Mouse (Mus musculus) lung, embryonic 16.5 days (tissue): ENCODE data around the gene Olfr801. TPM values are rescaled to one million over a fixed set of nuclear protein-coding genes. Genes with fewer than 3 reads are reported as not detected.

ENCODE experiments used
- ATAC-seq: fragments of 200-750 bp; cut with Nextera tagmentation; 2 replicates; pipeline ENCODE4 v1.8.0; 2017; ENCODE audit warnings: low read depth, mild to moderate bottlenecking, moderate library complexity
- H3K27ac ChIP-seq: fragments of 300-500 bp; sonication (generic); 2 replicates; pipeline ENCODE4 v1.5.1; 2014; ENCODE audit warnings: mild to moderate bottlenecking, control low read depth, low read length
- H3K27me3 ChIP-seq: fragments of 300-500 bp; sonication (generic); 2 replicates; pipeline ENCODE4 v1.6.1; 2014; ENCODE audit warnings: low read depth, low read length, mixed read lengths; ENCODE audit not compliant: control insufficient read depth, insufficient read depth
- H3K36me3 ChIP-seq: fragments of 300-500 bp; sonication (generic); 2 replicates; pipeline ENCODE4 v1.6.1; 2014; ENCODE audit warnings: low read length; ENCODE audit not compliant: control insufficient read depth, insufficient read depth
- H3K4me1 ChIP-seq: fragments of 300-500 bp; sonication (generic); replicated peaks from 2 replicates; pipeline ENCODE4 v1.6.1; 2014; ENCODE audit warnings: low read length, mixed read lengths; ENCODE audit not compliant: control insufficient read depth, insufficient read depth
- H3K4me2 ChIP-seq: fragments of 300-500 bp; sonication (generic); 2 replicates; pipeline ENCODE4 v1.6.1; 2014; ENCODE audit warnings: low read depth, low read length, control low read depth
- H3K4me3 ChIP-seq: fragments of 300-500 bp; sonication (generic); 2 replicates; pipeline ENCODE4 v1.5.1; 2014; ENCODE audit warnings: mild to moderate bottlenecking, low read length, control low read depth
- H3K9ac ChIP-seq: fragments of 300-500 bp; sonication (generic); 2 replicates; pipeline ENCODE4 v1.6.1; 2014; ENCODE audit warnings: low read length, control low read depth
- H3K9me3 ChIP-seq: fragments of 300-500 bp; sonication (generic); 2 replicates; pipeline ENCODE4 v1.6.1; 2016; ENCODE audit warnings: low read length; ENCODE audit not compliant: control insufficient read depth
- WGBS: fragments of 180-500 bp; shearing (Covaris S2); extraction: QIAGEN DNeasy Blood & Tissue Kit; methylation state at CpG from one replicate; pipeline ENCODE4 v1.1.7; 2014; 5-methylcytosine and 5-hydroxymethylcytosine counted together
- polyA plus RNA-seq: library from polyadenylated mRNA; unstranded; fragments of >200 nt; fragmentation: Nextera tagmentation; extraction: Ambion mirVana; gene quantifications from 2 replicates; pipeline ENCODE4 v1.2.1, GENCODE M21; 2015

The Olfr801 gene
- polyA plus RNA-seq: not detected in 2 replicates

DNA sequence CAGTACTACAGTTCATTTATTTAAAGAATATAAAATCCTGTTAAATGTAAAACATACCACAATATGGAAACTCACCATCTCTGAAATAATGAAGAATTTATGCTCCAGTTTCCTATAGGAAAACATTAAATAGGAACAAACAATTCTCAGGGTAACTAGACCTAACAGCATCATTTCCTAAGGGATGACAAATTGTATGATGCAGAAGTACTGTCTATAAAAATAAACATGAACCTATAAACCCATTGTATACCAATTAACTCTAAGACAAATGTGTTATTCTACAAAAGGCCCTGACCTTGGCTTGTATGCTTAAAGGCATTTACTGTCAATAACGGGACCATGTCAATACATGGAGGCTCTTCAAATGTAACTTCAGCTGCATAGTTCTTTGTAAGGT is at the start of gene Olfr801:
TSS of gene Olfr801 (minus strand) at position 101 of the 400 bp plus-strand sequence.
- Histone ChIP-seq H3K9ac (no peak within 1 kb of the TSS), H3K9me3 (no peaks in the 10 kb centered on the region), H3K36me3 (no peaks in the 10 kb centered on the region), H3K4me3 (no peak within 1 kb of the TSS), H3K27me3 (no peaks in the 10 kb centered on the region), H3K27ac (no peak within 1 kb of the TSS), H3K4me1 (no peaks in the 10 kb centered on the region), H3K4me2 (no peak within 1 kb of the TSS)
- WGBS: 56% methylated on average over 1 of the region's 1 CpGs
- ATAC-seq: no peak

DNA sequence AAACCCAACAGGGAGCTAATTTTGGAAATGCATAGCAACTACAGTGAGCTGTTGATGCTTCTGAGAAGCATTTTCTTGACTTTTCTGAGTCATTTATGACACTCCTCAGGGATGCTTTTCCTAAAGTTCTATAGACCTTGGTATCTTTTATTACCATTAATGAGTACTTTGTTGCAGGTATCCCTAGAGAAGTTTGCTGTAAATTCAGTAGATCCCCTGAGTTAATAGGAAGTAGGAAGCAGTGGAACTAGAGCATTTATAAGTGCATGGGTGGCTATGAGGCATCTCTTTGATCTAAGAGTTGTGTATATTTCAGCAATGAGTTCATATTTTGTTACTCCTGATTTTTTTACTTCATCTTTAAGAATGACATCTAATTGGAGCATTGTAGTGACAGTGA is 29.2 kb upstream of the Olfr801 start, which contains the start of gene Olfr804:
TSS of gene Olfr804 (plus strand) at position 301 of the 400 bp plus-strand sequence.
- Histone ChIP-seq H3K9ac (no peak within 1 kb of the TSS), H3K4me1 (no peaks in the 10 kb centered on the region), H3K27ac (no peak within 1 kb of the TSS), H3K27me3 (no peaks in the 10 kb centered on the region), H3K9me3 (no peaks in the 10 kb centered on the region), H3K4me2 (no peak within 1 kb of the TSS), H3K36me3 (no peaks in the 10 kb centered on the region), H3K4me3 (no peak within 1 kb of the TSS)
- ATAC-seq: no peak

DNA sequence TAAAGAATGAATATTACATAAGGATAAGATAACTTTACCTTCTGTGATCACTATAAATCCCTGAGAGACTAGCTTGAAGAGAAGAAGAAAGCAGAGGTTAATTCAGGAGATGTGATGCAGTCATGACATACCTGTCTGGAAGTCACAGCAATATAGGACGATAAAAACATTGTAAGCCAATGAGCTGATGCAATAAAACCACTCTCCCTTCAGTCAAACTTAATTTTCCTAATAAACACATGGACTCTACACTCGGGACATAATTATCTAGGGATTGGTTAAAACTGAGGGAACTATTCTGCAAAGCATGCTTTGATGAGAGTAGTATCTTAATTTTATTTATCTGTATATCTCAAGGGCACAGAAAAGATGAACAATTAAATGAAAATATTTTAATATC is 20.5 kb upstream of the Olfr801 start, which contains the start of gene Olfr803:
TSS of gene Olfr803 (minus strand) at position 101 of the 400 bp plus-strand sequence.
- Histone ChIP-seq H3K9me3 (no peaks in the 10 kb centered on the region), H3K27me3 (no peaks in the 10 kb centered on the region), H3K9ac (no peak within 1 kb of the TSS), H3K4me1 (no peaks in the 10 kb centered on the region), H3K4me3 (no peak within 1 kb of the TSS), H3K27ac (no peak within 1 kb of the TSS), H3K4me2 (no peak within 1 kb of the TSS), H3K36me3 (no peaks in the 10 kb centered on the region)
- 60% methylated on average over 2 of the region's 2 CpGs for WGBS
- no peak for ATAC-seq

DNA sequence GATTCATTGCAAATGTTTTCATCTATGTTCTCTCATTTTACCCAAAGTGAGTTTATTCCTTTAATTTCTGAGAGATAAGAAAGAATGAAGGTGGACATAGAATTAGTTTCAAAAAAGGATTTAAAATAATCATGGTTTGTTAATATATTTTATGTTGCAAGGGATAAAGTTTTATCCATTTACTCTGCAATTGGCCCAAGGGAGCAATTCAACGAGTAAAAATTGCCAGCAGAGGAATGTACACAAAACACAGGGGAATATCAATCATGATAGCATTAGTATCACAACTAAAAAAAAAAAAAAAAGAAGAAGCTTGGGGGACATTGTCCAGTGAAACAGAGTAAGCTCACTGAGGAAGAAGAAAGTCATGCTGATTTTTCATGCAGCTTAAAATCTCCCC is 14.4 kb upstream of the Olfr801 start, which contains the start of gene Olfr802:
TSS of gene Olfr802 (minus strand) at position 101 of the 400 bp plus-strand sequence.
- H3K4me2 ChIP-seq: no peak within 1 kb of the TSS
- no peaks in the 10 kb centered on the region for H3K27me3 ChIP-seq
- H3K36me3 ChIP-seq: no peaks in the 10 kb centered on the region
- no peaks in the 10 kb centered on the region for H3K4me1 ChIP-seq
- H3K9me3 ChIP-seq: no peaks in the 10 kb centered on the region
- no peak within 1 kb of the TSS for H3K27ac ChIP-seq
- WGBS: 28% methylated on average over 1 of the region's 1 CpGs
- no peak within 1 kb of the TSS for H3K4me3 ChIP-seq
- no peak within 1 kb of the TSS for H3K9ac ChIP-seq
- ATAC-seq: no peak

DNA sequence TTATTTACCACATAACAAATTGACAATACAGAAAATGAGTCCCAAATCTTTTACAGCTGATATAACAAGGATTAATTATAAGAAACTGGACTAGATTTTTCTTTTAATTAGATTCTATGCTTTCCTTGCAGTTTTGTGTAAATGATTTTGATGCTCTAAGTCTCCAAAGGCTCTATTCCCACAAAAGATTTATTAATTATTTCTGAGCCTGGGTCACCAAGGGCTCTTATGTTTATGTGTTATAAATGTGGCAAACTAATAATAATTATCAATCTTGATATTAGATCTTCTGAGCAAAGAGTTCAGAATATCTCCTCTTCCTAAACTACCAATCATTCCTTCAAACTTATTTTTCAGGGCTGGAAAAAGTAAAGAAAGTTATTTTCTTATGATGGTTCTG is 16.3 kb downstream of the Olfr801 start, which contains the start of gene Olfr800:
TSS of gene Olfr800 (plus strand) at position 301 of the 400 bp plus-strand sequence.
- Histone ChIP-seq H3K27ac (no peak within 1 kb of the TSS), H3K4me2 (no peak within 1 kb of the TSS), H3K4me3 (no peak within 1 kb of the TSS), H3K4me1 (no peaks in the 10 kb centered on the region), H3K9ac (no peak within 1 kb of the TSS), H3K27me3 (no peaks in the 10 kb centered on the region), H3K36me3 (no peaks in the 10 kb centered on the region), H3K9me3 (no peaks in the 10 kb centered on the region)
- ATAC-seq: no peak

DNA sequence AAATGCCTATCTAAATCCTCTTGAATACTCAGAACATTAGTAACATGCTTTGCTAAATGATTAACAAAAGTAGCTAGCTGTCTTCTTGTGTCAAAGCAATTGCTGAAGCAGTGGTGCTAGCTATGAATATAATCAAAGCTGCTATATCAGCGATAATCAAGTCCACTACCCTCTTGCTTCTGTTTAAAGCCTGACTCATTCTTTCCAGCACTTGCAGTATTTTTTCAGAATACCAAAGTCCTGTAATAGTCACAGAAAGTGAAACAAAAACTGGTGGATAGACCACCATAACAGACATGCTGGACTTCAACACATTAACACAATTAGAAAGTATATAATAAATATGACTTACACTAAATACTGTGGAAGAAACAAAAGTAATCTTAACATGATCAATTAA is 21.9 kb downstream of the Olfr801 start:
- Histone ChIP-seq H3K4me3 (no peak overlapping the region), H3K27ac (no peak overlapping the region), H3K36me3 (no peaks in the 10 kb centered on the region), H3K9me3 (no peaks in the 10 kb centered on the region; the same call in 1 of the 2 replicates), H3K4me1 (no peaks in the 10 kb centered on the region), H3K4me2 (no peak overlapping the region), H3K9ac (no peak overlapping the region), H3K27me3 (no peaks in the 10 kb centered on the region)
- WGBS: 75% methylated on average over 1 of the region's 1 CpGs
- no peak for ATAC-seq

DNA sequence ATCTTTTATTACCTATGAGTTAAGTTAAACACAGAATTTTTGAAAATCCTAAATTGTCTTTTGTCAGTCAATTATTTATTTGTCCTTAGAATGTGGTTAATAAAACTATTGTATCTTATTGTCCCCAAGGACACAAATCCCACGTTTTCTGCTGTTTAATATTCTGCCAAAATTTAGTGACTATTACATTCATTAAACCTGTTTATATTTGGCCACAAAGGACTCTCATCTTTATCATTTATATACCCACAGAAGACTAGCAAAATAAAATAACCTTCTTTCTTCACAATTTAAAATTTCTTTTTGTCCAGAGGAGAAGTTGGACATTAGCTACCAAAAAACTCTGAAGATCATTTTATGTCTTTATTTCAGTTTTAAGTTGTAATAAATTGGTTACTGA is 36.5 kb downstream of the Olfr801 start, which contains the start of gene Olfr799:
TSS of gene Olfr799 (plus strand) at position 301 of the 400 bp plus-strand sequence.
- H3K9me3 ChIP-seq: no peaks in the 10 kb centered on the region
- no peaks in the 10 kb centered on the region for H3K36me3 ChIP-seq
- H3K27me3 ChIP-seq: no peaks in the 10 kb centered on the region
- no peaks in the 10 kb centered on the region for H3K4me1 ChIP-seq
- 11% methylated on average over 1 of the region's 1 CpGs for WGBS
- no peak within 1 kb of the TSS for H3K27ac ChIP-seq
- ATAC-seq: no peak
- no peak within 1 kb of the TSS for H3K4me3 ChIP-seq
- H3K9ac ChIP-seq: no peak within 1 kb of the TSS
- H3K4me2 ChIP-seq: no peak within 1 kb of the TSS

DNA sequence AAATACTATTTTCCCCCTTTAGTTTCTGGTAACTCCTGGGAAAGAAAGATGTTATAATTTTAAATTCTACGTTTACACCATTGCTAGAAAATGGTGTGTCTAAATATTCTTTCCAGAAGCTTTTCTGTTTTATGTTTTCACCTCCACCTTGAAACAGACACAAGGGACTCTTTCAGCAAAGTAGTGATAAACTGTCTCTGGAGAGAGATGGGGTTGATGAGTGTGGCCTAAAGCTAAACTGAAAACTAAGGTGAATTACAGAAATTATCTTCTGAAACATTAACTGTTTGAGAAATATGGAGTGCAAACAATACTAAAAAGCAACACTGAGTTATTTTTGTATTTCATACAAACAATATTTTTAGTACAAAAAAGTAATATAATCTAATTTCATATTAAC is 45.8 kb downstream of the Olfr801 start, which contains the start of gene Olfr798:
TSS of gene Olfr798 (minus strand) at position 101 of the 400 bp plus-strand sequence.
- no peaks in the 10 kb centered on the region for H3K4me1 ChIP-seq
- no peaks in the 10 kb centered on the region for H3K36me3 ChIP-seq
- WGBS: 81% methylated on average over 1 of the region's 1 CpGs
- no peak within 1 kb of the TSS for H3K4me3 ChIP-seq
- no peak within 1 kb of the TSS for H3K27ac ChIP-seq
- no peaks in the 10 kb centered on the region for H3K9me3 ChIP-seq
- ATAC-seq: no peak
- no peaks in the 10 kb centered on the region for H3K27me3 ChIP-seq
- no peak within 1 kb of the TSS for H3K4me2 ChIP-seq
- H3K9ac ChIP-seq: no peak within 1 kb of the TSS

DNA sequence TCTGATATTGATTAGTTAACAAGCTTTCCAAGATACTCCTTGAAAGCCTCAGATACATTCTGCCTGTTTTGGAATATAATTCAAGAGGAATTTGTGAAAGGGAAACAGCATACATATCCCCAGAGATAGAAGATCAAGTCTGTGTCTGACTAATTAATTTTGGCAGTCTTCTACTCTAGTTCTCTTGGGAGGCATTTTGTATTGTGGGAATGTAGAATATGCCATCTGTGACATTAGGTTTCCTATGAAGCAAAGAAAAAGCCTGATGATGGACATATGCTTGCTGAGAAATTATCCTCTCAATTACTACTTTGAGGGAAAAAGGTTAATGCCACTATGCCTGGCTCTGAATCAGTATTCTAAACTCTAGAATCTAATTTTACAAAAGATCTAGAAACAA is 50.4 kb downstream of the Olfr801 start:
- H3K9ac ChIP-seq: no peak overlapping the region
- no peaks in the 10 kb centered on the region for H3K36me3 ChIP-seq
- no peaks in the 10 kb centered on the region for H3K9me3 ChIP-seq
- H3K27ac ChIP-seq: no peak overlapping the region
- no peaks in the 10 kb centered on the region for H3K4me1 ChIP-seq
- no peaks in the 10 kb centered on the region for H3K27me3 ChIP-seq
- H3K4me2 ChIP-seq: no peak overlapping the region
- no peak overlapping the region for H3K4me3 ChIP-seq
- no peak for ATAC-seq

DNA sequence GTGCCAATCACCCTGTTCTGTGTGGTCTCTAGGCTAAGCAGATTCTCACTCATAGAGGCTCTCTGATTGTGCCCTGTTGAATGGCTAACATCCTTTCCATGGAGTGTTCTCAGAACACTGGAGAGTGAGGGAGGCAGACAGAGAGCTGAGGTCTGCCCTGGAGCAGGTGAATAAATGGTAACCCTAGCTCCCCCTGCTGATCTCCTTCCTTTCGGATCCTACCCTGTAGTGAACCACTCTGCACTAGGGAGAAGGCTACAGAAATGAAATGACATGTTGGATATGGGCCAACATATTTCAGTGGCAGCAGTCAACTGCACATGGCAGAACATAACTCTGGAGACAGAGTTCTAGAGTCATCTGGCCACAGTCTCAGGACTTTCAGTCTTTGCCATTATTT is 51.9 kb downstream of the Olfr801 start:
- H3K4me3 ChIP-seq: no peak overlapping the region
- no peaks in the 10 kb centered on the region for H3K4me1 ChIP-seq
- H3K36me3 ChIP-seq: no peaks in the 10 kb centered on the region
- no peak overlapping the region for H3K4me2 ChIP-seq
- no peak overlapping the region for H3K27ac ChIP-seq
- H3K27me3 ChIP-seq: no peaks in the 10 kb centered on the region
- WGBS: 13% methylated on average over 1 of the region's 1 CpGs
- no peak overlapping the region for H3K9ac ChIP-seq
- no peaks in the 10 kb centered on the region for H3K9me3 ChIP-seq
- no peak for ATAC-seq
